Mouse (Mus musculus) ES-E14 (cell line): ENCODE results near the gene Cyp2f2.

Experiments
- CHD2 ChIP-seq: IDR thresholded peaks from 2 replicates; pipeline ENCODE4 v1.6.1; 2014; ENCODE audit warnings: mild to moderate bottlenecking, low read depth, low read length, inconsistent platforms
- HCFC1 ChIP-seq: IDR thresholded peaks from 2 replicates; pipeline ENCODE4 v1.6.1; 2012; ENCODE audit warnings: low read length, inconsistent platforms, borderline replicate concordance; ENCODE audit not compliant: insufficient read depth
- MAFK ChIP-seq: IDR thresholded peaks from 2 replicates; pipeline ENCODE4 v1.6.1; 2014; ENCODE audit warnings: mild to moderate bottlenecking, low read depth, low read length, inconsistent platforms; ENCODE audit not compliant: insufficient read depth
- ZC3H11A ChIP-seq: IDR thresholded peaks from 2 replicates; pipeline ENCODE4 v1.6.1; 2012; ENCODE audit warnings: low read depth, mild to moderate bottlenecking, inconsistent platforms, low read length, borderline replicate concordance
- ZNF384 ChIP-seq: IDR thresholded peaks from 2 replicates; pipeline ENCODE4 v1.6.1; 2012; ENCODE audit warnings: low read depth, low read length, inconsistent platforms

- no peak for TF ChIP-seq MAFK
- no peak for TF ChIP-seq HCFC1
- TF ChIP-seq CHD2: no peak
- no peak for TF ChIP-seq ZNF384
- no peak for TF ChIP-seq ZC3H11A
These were observed 5.3 kb downstream of the Cyp2f2 start for GRCm38 (mm10) chr7:27124969-27125368.
